Mouse (Mus musculus): ENCODE measurements around the gene Nfu1.
"Not testable (repeated sequence)": the region's sequence is repeated elsewhere in the genome, so short reads cannot be mapped to it uniquely, and the experiment has no call there.

DNA sequence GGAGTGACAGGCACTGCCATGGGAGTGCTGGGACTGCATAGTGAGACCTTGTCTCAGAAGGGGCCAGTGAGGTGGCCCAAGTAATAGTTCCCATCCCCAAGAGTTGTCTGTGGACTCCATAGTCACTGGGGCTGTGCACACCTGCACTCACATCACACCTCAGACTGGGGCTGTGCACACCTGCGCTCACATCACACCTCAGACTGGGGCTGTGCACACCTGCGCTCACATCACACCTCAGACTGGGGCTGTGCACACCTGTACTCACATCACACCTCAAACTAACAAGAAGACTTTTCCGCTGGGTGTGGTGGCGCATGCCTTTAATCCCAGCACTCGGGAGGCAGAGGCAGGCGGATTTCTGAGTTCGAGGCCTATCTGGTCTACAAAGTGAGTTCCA lies 39.7 kb downstream of the Nfu1 start:
- TF ChIP-seq CTCF (conservative IDR thresholded peaks at IDR 0.05; ENCODE audit: insufficient read depth, insufficient read length, low read depth, low read length); POLR2A (IDR thresholded peaks at IDR 0.05; ENCODE audit: low read depth, low read length): not testable (repeated sequence)

Data from kidney, adult 2 months (tissue).